Mouse (Mus musculus): ENCODE results near the gene Adi1. TPM values are rescaled to one million over a fixed set of nuclear protein-coding genes. Genes with fewer than 3 reads are reported as not detected.
A peak's percentile ranks its signal among the peaks of the same experiment; 100 is the strongest.

Adi1 gene
- total RNA-seq, 2 experiments from 2014 or later, result 43.9 to 113 TPM

DNA sequence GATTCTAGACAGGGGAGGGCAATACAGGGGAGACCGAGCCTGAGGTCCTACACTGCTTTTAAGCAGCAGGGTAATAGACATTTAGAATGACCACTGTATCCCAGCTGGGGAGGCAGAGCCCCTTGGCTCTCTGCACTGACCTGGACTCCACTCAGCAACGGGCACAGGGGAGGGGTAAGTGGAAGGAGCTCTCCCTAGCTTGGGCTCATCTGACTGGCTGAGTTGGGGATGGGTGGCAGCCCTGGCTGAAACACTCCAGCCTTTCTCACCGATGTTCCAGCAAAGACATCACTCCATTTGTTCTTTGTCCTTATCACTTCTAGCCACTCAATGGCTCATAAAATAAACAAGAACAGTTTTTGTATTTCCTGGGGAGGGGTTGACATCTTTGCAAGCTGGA is 18.7 kb downstream of the Adi1 start:
- ATAC-seq (replicated peaks; ENCODE audit: poor library complexity, severe bottlenecking), result no peak

DNA sequence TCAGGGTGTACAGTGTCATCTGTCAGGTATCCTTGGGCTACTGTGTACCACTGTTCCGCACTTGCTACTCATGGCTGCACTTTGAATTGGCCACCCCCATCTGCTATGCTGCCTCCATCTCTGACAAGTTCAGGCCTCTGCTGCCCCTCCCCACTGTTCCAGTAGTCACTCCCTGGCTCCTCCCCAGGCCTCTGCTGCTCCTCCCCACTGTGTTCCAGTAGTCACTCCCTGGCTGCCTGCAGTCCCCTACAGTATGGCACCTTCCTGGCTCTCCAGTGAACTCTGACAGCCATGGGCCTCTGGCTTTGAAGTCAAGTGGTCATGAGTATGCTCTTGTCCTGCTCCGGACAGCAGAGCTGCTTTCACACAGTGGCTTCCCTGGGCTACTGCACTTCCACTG is 19.2 kb downstream of the Adi1 start:
- no peak for ATAC-seq (replicated peaks; ENCODE audit: poor library complexity, severe bottlenecking)

- ATAC-seq (replicated peaks; ENCODE audit: poor library complexity, severe bottlenecking), result no peak
Observed at GRCm38 (mm10) chr12:28694776-28695175, 19.7 kb downstream of the Adi1 start.

DNA sequence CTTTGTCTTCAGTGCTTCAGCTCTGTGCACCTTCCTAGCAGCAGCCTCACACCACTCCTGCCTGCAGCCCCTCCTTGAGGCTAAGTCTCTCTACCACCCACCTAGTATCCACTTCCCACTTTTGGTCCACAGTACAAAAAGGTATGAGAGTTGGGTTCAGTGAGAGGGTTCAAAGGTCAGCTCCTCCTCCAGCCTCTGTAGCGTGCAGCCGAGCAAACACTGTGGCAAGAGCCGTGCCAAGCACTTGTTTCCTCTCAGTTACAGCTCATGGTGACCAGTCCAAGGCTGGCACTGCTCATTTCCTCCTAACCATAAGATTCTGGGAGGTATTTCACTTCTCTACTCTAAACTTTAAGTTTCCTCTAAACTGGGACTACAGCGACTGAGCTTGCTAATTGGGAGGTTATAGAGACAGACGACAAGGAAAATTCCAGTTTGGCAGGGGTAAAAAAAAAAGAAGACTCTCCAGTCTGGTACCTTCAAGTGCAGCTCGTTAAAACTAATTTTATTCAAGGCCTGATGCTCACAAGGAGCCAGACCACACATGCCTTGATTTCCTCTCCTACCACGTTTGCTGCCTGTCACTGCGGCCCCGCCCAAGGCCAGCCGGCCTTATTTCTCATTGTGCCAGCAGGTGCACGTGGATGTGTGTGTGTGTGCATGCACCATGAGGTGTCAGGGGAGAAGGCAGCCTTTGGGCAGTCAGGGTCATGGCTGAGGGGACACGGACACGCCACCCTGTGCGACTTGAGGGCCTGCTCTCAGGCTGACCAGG is 23.0 kb downstream of the Adi1 start:
- ATAC-seq (replicated peaks; ENCODE audit: poor library complexity, severe bottlenecking), result peak; percentile 24

DNA sequence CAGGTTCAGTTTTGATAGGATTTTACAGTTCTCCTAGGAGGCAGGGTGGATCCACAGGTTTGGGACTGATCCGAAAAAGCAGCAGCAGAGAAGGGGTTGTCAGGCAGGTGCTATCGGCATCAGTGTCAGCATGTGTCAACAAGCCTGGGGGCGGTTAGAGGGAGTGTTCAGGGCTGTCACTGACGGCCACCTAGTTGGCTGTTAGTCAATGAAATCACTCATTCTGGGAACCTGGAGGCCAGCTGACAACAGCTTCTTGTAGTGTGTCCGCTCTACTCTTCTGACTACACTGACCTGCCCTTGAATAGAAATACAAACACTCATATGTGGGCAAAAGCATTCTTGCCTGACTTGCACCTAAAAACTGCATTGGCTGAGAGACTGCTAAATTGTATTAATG is 24.1 kb downstream of the Adi1 start:
- ATAC-seq (replicated peaks; ENCODE audit: poor library complexity, severe bottlenecking), result no peak

GRCm38 (mm10) chr12:28699656-28700055 is 24.6 kb downstream of the Adi1 start:
- peak; percentile 75 for ATAC-seq (replicated peaks; ENCODE audit: poor library complexity, severe bottlenecking)

DNA sequence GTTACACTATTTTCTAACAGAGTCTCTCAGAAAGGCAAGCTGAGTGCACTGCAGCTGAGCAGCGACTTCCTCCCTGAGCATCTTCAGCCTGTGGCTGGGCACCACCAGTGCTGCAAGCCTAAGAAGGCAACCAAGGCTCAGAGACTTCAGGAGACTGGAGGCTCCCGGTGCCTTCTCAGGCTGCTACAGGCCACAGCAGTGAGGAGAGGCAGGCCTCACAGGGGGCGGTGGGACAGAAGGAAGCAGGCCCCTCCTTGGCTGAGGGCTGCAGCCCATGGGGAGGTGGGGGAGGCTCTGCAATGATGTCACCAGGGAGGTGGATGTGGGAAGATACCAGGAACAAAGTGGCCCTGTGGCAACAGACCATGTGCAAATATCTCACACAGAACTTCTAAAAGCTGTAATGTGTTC is 25.1 kb downstream of the Adi1 start:
- ATAC-seq (replicated peaks; ENCODE audit: poor library complexity, severe bottlenecking), result no peak

GRCm38 (mm10) chr12:28700561-28701025 is 25.6 kb downstream of the Adi1 start:
- no peak for ATAC-seq (replicated peaks; ENCODE audit: poor library complexity, severe bottlenecking)

GRCm38 (mm10) chr12:28701302-28701701 is 26.3 kb downstream of the Adi1 start:
- no peak for ATAC-seq (replicated peaks; ENCODE audit: poor library complexity, severe bottlenecking)

GRCm38 (mm10) chr12:28704381-28704780 is 29.4 kb downstream of the Adi1 start:
- no peak for ATAC-seq (replicated peaks; ENCODE audit: poor library complexity, severe bottlenecking)

DNA sequence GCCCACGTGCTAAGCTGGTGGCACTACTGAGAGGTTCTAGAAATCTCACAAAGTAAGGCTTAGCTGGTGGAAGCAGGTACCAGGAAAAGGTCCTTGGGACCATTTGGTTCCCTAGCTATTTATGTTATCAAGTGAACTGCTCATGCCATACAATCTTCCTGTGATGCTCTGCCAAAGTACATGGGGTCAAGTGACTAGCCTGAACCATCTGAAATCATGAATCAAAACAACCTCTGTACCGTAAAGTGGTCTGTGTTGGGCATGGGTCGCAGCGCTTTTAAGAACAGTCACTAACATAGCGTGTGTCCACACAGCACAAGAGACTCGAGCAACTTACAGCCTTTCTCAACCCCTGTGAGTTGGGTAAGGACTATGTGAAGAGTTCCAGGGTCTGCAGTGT is 30.2 kb downstream of the Adi1 start:
- ATAC-seq (replicated peaks; ENCODE audit: poor library complexity, severe bottlenecking), result no peak

DNA sequence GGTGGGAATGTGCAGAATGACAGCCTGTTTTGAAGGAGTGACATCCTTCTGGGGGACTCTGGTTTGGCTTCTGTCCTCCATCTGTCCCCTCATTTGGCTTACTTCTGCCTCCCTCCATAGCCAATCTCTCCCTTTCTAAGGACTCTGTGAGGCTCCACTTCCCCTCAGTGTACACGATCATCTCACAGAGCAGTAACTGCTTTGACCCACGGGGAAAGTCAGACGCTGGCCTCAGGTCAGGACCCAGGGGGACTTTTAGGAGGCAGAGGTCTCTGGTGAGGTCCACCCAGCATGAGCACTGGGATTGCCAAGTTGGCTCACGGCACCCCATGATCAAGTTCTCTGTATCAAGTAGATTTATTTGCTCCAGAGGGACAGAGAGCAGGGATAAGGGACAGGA is 33.1 kb downstream of the Adi1 start:
- no peak for ATAC-seq (replicated peaks; ENCODE audit: poor library complexity, severe bottlenecking)

- no peak for ATAC-seq (replicated peaks; ENCODE audit: poor library complexity, severe bottlenecking)
Observed at GRCm38 (mm10) chr12:28710566-28711185, 35.6 kb downstream of the Adi1 start.

GRCm38 (mm10) chr12:28714822-28715632 is 40.0 kb downstream of the Adi1 start:
- no peak for ATAC-seq (replicated peaks; ENCODE audit: poor library complexity, severe bottlenecking)

GRCm38 (mm10) chr12:28717066-28717465 is 42.0 kb downstream of the Adi1 start:
- no peak for ATAC-seq (replicated peaks; ENCODE audit: poor library complexity, severe bottlenecking)

- ATAC-seq (replicated peaks; ENCODE audit: poor library complexity, severe bottlenecking), result no peak
Observed at GRCm38 (mm10) chr12:28718106-28718505, 43.1 kb downstream of the Adi1 start.

DNA sequence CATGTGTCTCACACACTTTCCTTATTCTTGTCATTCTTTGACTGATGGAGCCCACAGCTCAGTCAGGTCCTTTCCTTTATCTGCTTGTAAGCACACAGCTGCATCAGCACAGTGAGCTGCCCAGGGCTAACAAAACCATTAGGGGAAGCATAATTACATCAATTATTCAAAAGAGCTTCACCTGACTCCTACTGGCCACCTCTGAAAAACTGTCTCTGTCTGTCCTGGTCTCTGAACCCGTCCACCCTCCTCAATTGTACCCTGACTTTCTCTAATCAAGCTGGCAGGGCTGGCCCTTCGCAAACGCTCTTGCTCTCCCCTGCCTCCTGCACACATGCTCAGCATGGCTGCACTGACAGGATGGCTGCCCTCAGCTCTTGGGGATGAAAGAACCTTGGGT is 49.3 kb downstream of the Adi1 start:
- ATAC-seq (replicated peaks; ENCODE audit: poor library complexity, severe bottlenecking), result no peak

- ATAC-seq (replicated peaks; ENCODE audit: poor library complexity, severe bottlenecking), result no peak
Observed at GRCm38 (mm10) chr12:28726204-28726603, 51.2 kb downstream of the Adi1 start.

- peak; percentile 67 for ATAC-seq (replicated peaks; ENCODE audit: poor library complexity, severe bottlenecking)
Observed at GRCm38 (mm10) chr12:28727061-28727460, 52.0 kb downstream of the Adi1 start.
